Mouse (Mus musculus): ENCODE measurements around the gene Fam171a2. TPM values are rescaled to one million over a fixed set of nuclear protein-coding genes. Genes with fewer than 3 reads are reported as not detected.
"Not testable (repeated sequence)": the region's sequence is repeated elsewhere in the genome, so short reads cannot be mapped to it uniquely, and the experiment has no call there.

Fam171a2 gene
- polyA plus RNA-seq, 1 experiment from 2014 or later, result 8.8 TPM

GRCm38 (mm10) chr11:102421559-102421958 is 25.9 kb downstream of the Fam171a2 start:
- WGBS, result 58% methylated on average over 8 of the region's 8 CpGs
- no peak overlapping the region for H3K9ac ChIP-seq (replicated peaks; ENCODE audit: low read length)
- DNase-seq (ENCODE audit: low spot score), result no peak
- no peak overlapping the region for H3K4me2 ChIP-seq (ENCODE audit: low read depth, low read length)
- H3K9me3 ChIP-seq (replicated peaks; ENCODE audit: control insufficient read depth, low read length), result no peaks in the 10 kb centered on the region
- H3K36me3 ChIP-seq (replicated peaks; ENCODE audit: control insufficient read depth, insufficient read depth, low read depth, low read length), result no peaks in the 10 kb centered on the region
- no peak overlapping the region for H3K27ac ChIP-seq (replicated peaks; ENCODE audit: low read depth, low read length)
- no peak for ATAC-seq (replicated peaks; ENCODE audit: insufficient number of reproducible peaks, low FRiP score, low TSS enrichment, low read depth)
- no peaks in the 10 kb centered on the region for H3K27me3 ChIP-seq (ENCODE audit: control insufficient read depth, insufficient read depth, low read length)
- H3K4me1 ChIP-seq (ENCODE audit: control insufficient read depth, insufficient read depth, low read length), result no peaks in the 10 kb centered on the region
- H3K4me3 ChIP-seq (ENCODE audit: low read depth, low read length), result no peak overlapping the region

DNA sequence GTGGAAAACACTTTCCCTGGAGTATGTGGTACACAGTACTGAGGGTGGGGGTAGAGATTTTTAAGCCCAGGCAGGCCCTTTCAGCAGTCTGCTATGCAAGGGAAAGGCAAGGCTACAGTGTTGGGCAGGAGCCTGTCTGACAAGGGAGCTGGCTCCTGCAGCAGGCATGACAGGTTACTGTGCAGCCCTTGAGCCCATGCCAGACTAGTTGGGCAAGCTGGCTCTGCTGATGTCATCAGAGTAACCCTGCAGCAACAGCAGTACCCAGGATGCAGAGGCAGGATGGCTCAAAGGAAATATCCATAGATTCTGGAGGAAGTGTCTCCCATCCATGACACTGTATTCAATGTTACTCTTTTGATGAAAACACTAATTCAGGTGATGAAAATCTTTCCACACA is 28.6 kb downstream of the Fam171a2 start:
- no peaks in the 10 kb centered on the region for H3K27me3 ChIP-seq (ENCODE audit: control insufficient read depth, insufficient read depth, low read length)
- H3K36me3 ChIP-seq (replicated peaks; ENCODE audit: control insufficient read depth, insufficient read depth, low read depth, low read length), result no peaks in the 10 kb centered on the region
- ATAC-seq (replicated peaks; ENCODE audit: insufficient number of reproducible peaks, low FRiP score, low TSS enrichment, low read depth) (no peak), DNase-seq (ENCODE audit: low spot score) (no peak)
- H3K9ac ChIP-seq (replicated peaks; ENCODE audit: low read length), result no peak overlapping the region
- no peak overlapping the region for H3K27ac ChIP-seq (replicated peaks; ENCODE audit: low read depth, low read length)
- H3K4me2 ChIP-seq (ENCODE audit: low read depth, low read length), result no peak overlapping the region
- no peaks in the 10 kb centered on the region for H3K4me1 ChIP-seq (ENCODE audit: control insufficient read depth, insufficient read depth, low read length)
- H3K4me3 ChIP-seq (ENCODE audit: low read depth, low read length), result no peak overlapping the region
- H3K9me3 ChIP-seq (replicated peaks; ENCODE audit: control insufficient read depth, low read length), result no peaks in the 10 kb centered on the region

DNA sequence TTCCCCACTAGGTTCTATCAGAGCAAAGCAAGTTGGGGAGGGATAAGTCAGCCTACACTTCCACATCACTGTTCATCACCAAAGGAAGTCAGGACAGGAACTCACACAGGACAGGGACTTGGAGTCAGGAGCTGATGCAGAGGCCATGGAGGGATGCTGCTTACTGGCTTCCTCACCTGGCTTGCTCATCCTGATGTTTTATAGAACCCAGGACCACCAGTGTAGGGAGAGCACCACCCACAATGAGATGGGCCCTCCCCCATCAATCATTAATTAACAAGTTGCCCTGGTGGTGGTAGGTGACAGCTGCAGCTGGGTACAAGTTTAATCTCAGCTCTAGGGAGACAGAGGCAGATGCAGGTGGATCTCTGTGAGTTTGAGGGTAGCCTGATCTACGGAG is 30.3 kb downstream of the Fam171a2 start:
- 84% methylated on average over 1 of the region's 1 CpGs for whole genome bisulfite sequencing
- ATAC-seq (replicated peaks; ENCODE audit: insufficient number of reproducible peaks, low FRiP score, low TSS enrichment, low read depth) (no peak), DNase-seq (ENCODE audit: low spot score) (no peak)
- no peaks in the 10 kb centered on the region for H3K9me3 ChIP-seq (replicated peaks; ENCODE audit: control insufficient read depth, low read length)
- H3K4me1 ChIP-seq (ENCODE audit: control insufficient read depth, insufficient read depth, low read length), result no peaks in the 10 kb centered on the region
- H3K4me3 ChIP-seq (ENCODE audit: low read depth, low read length), result no peak overlapping the region
- no peak overlapping the region for H3K27ac ChIP-seq (replicated peaks; ENCODE audit: low read depth, low read length)
- no peak overlapping the region for H3K9ac ChIP-seq (replicated peaks; ENCODE audit: low read length)
- no peak overlapping the region for H3K4me2 ChIP-seq (ENCODE audit: low read depth, low read length)
- no peaks in the 10 kb centered on the region for H3K36me3 ChIP-seq (replicated peaks; ENCODE audit: control insufficient read depth, insufficient read depth, low read depth, low read length)
- no peaks in the 10 kb centered on the region for H3K27me3 ChIP-seq (ENCODE audit: control insufficient read depth, insufficient read depth, low read length)

- no peak for DNase-seq (ENCODE audit: low spot score)
- Histone ChIP-seq H3K36me3 (replicated peaks; ENCODE audit: control insufficient read depth, insufficient read depth, low read depth, low read length) (no peaks in the 10 kb centered on the region), H3K9ac (replicated peaks; ENCODE audit: low read length) (no peak overlapping the region), H3K4me2 (ENCODE audit: low read depth, low read length) (no peak overlapping the region), H3K27ac (replicated peaks; ENCODE audit: low read depth, low read length) (no peak overlapping the region), H3K9me3 (replicated peaks; ENCODE audit: control insufficient read depth, low read length) (no peaks in the 10 kb centered on the region), H3K4me3 (ENCODE audit: low read depth, low read length) (no peak overlapping the region), H3K4me1 (ENCODE audit: control insufficient read depth, insufficient read depth, low read length) (no peaks in the 10 kb centered on the region), H3K27me3 (ENCODE audit: control insufficient read depth, insufficient read depth, low read length) (no peaks in the 10 kb centered on the region)
- ATAC-seq (replicated peaks; ENCODE audit: insufficient number of reproducible peaks, low FRiP score, low TSS enrichment, low read depth), result no peak
- 68% methylated on average over 10 of the region's 10 CpGs for WGBS
These were observed 32.3 kb downstream of the Fam171a2 start for GRCm38 (mm10) chr11:102415034-102415802.

GRCm38 (mm10) chr11:102413059-102413458 is 34.4 kb downstream of the Fam171a2 start:
- Histone ChIP-seq H3K9me3 (replicated peaks; ENCODE audit: control insufficient read depth, low read length) (no peaks in the 10 kb centered on the region), H3K36me3 (replicated peaks; ENCODE audit: control insufficient read depth, insufficient read depth, low read depth, low read length) (no peaks in the 10 kb centered on the region), H3K27ac (replicated peaks; ENCODE audit: low read depth, low read length) (no peak overlapping the region), H3K4me1 (ENCODE audit: control insufficient read depth, insufficient read depth, low read length) (no peaks in the 10 kb centered on the region), H3K4me2 (ENCODE audit: low read depth, low read length) (no peak overlapping the region), H3K9ac (replicated peaks; ENCODE audit: low read length) (no peak overlapping the region), H3K4me3 (ENCODE audit: low read depth, low read length) (no peak overlapping the region), H3K27me3 (ENCODE audit: control insufficient read depth, insufficient read depth, low read length) (no peaks in the 10 kb centered on the region)
- ATAC-seq (replicated peaks; ENCODE audit: insufficient number of reproducible peaks, low FRiP score, low TSS enrichment, low read depth) (no peak), DNase-seq (ENCODE audit: low spot score) (no peak)
- 72% methylated on average over 8 of the region's 8 CpGs for WGBS

DNA sequence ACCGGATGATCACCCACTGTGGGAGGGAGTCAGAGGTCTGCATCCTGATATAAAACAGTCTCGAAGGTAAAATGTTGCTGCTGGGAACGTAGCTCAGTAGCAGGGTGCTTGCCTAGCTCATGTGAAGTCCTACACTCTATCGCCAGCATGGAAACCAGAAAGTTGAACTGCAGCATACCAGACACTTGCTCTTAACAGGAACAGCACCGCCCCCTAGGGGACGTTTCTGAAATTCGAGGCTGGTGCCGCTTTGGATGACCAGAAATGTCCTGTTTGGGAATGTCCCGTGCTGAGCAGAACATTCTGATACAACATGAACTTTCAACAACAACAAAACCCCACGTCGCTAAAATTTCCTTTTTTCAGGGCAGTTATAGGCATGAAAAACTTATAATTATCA is 35.8 kb downstream of the Fam171a2 start:
- H3K36me3 ChIP-seq (replicated peaks; ENCODE audit: control insufficient read depth, insufficient read depth, low read depth, low read length), result no peaks in the 10 kb centered on the region
- H3K4me2 ChIP-seq (ENCODE audit: low read depth, low read length), result no peak overlapping the region
- H3K27ac ChIP-seq (replicated peaks; ENCODE audit: low read depth, low read length), result no peak overlapping the region
- H3K27me3 ChIP-seq (ENCODE audit: control insufficient read depth, insufficient read depth, low read length), result no peaks in the 10 kb centered on the region
- ATAC-seq (replicated peaks; ENCODE audit: insufficient number of reproducible peaks, low FRiP score, low TSS enrichment, low read depth) (no peak), DNase-seq (ENCODE audit: low spot score) (peak; percentile 96)
- 7% methylated on average over 11 of the region's 11 CpGs for WGBS
- no peaks in the 10 kb centered on the region for H3K9me3 ChIP-seq (replicated peaks; ENCODE audit: control insufficient read depth, low read length)
- H3K4me1 ChIP-seq (ENCODE audit: control insufficient read depth, insufficient read depth, low read length), result no peaks in the 10 kb centered on the region
- no peak overlapping the region for H3K9ac ChIP-seq (replicated peaks; ENCODE audit: low read length)
- no peak overlapping the region for H3K4me3 ChIP-seq (ENCODE audit: low read depth, low read length)

GRCm38 (mm10) chr11:102411061-102411460 is 36.4 kb downstream of the Fam171a2 start:
- ATAC-seq (replicated peaks; ENCODE audit: insufficient number of reproducible peaks, low FRiP score, low TSS enrichment, low read depth), result no peak
- Histone ChIP-seq H3K4me1 (ENCODE audit: control insufficient read depth, insufficient read depth, low read length) (0 out of 2 replicates have a peak, but pooled peaks cover 3% of the 10 kb centered on the region), H3K4me2 (ENCODE audit: low read depth, low read length) (no peak overlapping the region), H3K4me3 (ENCODE audit: low read depth, low read length) (no peak overlapping the region), H3K9me3 (replicated peaks; ENCODE audit: control insufficient read depth, low read length) (no peaks in the 10 kb centered on the region), H3K27me3 (ENCODE audit: control insufficient read depth, insufficient read depth, low read length) (no peaks in the 10 kb centered on the region), H3K27ac (replicated peaks; ENCODE audit: low read depth, low read length) (no peak overlapping the region), H3K36me3 (replicated peaks; ENCODE audit: control insufficient read depth, insufficient read depth, low read depth, low read length) (no peaks in the 10 kb centered on the region), H3K9ac (replicated peaks; ENCODE audit: low read length) (no peak overlapping the region)
- 81% methylated on average over 3 of the region's 3 CpGs for WGBS
- no peak for DNase-seq (ENCODE audit: low spot score)

DNA sequence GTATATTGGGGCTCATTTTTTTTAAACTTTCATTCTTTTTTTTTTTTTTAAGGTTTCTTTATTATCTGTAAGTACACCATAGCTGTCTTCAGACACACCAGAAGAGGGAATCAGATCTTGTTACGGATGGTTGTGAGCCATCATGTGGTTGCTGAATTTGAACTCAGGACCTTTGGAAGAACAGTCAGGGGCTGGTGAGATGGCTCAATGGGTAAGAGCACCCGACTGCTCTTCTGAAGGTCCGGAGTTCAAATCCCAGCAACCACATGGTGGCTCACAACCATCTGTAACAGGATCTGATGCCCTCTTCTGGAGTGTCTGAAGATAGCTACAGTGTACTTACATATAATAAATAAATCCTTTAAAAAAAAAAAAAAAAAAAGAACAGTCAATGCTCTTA is 37.1 kb downstream of the Fam171a2 start:
- H3K4me1 ChIP-seq (ENCODE audit: control insufficient read depth, insufficient read depth, low read length); H3K27ac ChIP-seq (replicated peaks; ENCODE audit: low read depth, low read length); H3K9ac ChIP-seq (replicated peaks; ENCODE audit: low read length); ATAC-seq (replicated peaks; ENCODE audit: insufficient number of reproducible peaks, low FRiP score, low TSS enrichment, low read depth); H3K4me3 ChIP-seq (ENCODE audit: low read depth, low read length); H3K4me2 ChIP-seq (ENCODE audit: low read depth, low read length); DNase-seq (ENCODE audit: low spot score); H3K27me3 ChIP-seq (ENCODE audit: control insufficient read depth, insufficient read depth, low read length); H3K9me3 ChIP-seq (replicated peaks; ENCODE audit: control insufficient read depth, low read length); H3K36me3 ChIP-seq (replicated peaks; ENCODE audit: control insufficient read depth, insufficient read depth, low read depth, low read length): not testable (repeated sequence)
- 92% methylated on average over 3 of the region's 3 CpGs for WGBS

Data from embryonic facial prominence, embryonic 11.5 days (tissue).